Mouse (Mus musculus) heart, postnatal 0 days (tissue): ENCODE measurements around the gene Bcl11a.

Experiments used
- CTCF ChIP-seq: IDR thresholded peaks from 2 replicates; pipeline ENCODE4 v1.5.1; 2016; ENCODE audit warnings: antibody characterized with exemption, control low read depth, low read depth
- EP300 ChIP-seq: IDR thresholded peaks from 2 replicates; pipeline ENCODE4 v1.6.1; 2016; ENCODE audit warnings: antibody characterized with exemption, low read depth

GRCm38 (mm10) chr11:24100449-24101070 lies 22.7 kb downstream of the Bcl11a start:
- TF ChIP-seq CTCF (no peak), EP300 (no peak)
